Mouse (Mus musculus): ENCODE results near the gene Irf5. TPM values are rescaled to one million over a fixed set of nuclear protein-coding genes. Genes with fewer than 3 reads are reported as not detected.

Gene Irf5
- polyA plus RNA-seq, 1 experiment from 2014 or later = 3.7 TPM

GRCm38 (mm10) chr6:29497791-29498190, 28.6 kb upstream of the Irf5 start:
- TF ChIP-seq CTCF (IDR thresholded peaks at IDR 0.05; ENCODE audit: low read depth) = no peak
- WGBS = 18% methylated on average over 2 of the region's 2 CpGs
- DNase-seq = no peak
- peaks cover 8% of the 10 kb centered on the region; the same call in 1 of the 2 replicates for H3K36me3 ChIP-seq (ENCODE audit: insufficient read depth)
- H3K9me3 ChIP-seq (ENCODE audit: low read depth, low read length) = no peaks in the 10 kb centered on the region
- no peaks in the 10 kb centered on the region for H3K4me1 ChIP-seq (ENCODE audit: insufficient read depth)
- H3K27ac ChIP-seq (ENCODE audit: low read depth) = no peak overlapping the region
- H3K4me2 ChIP-seq = no peak overlapping the region
- no peak for ATAC-seq (ENCODE audit: insufficient read depth)
- H3K27me3 ChIP-seq (ENCODE audit: insufficient read depth, low read length) = peaks cover 8% of the 10 kb centered on the region; the same call in 1 of the 2 replicates
- no peak overlapping the region for H3K4me3 ChIP-seq (ENCODE audit: low read depth, low read length)
- H3K9ac ChIP-seq = no peak overlapping the region

- DNase-seq = no peak
- H3K9ac ChIP-seq = no peak overlapping the region
- H3K36me3 ChIP-seq (ENCODE audit: insufficient read depth) = peaks cover 11% of the 10 kb centered on the region; the same call in 1 of the 2 replicates
- no peak overlapping the region for H3K27ac ChIP-seq (ENCODE audit: low read depth)
- no peaks in the 10 kb centered on the region for H3K9me3 ChIP-seq (ENCODE audit: low read depth, low read length)
- no peak for ATAC-seq (ENCODE audit: insufficient read depth)
- no peak for TF ChIP-seq CTCF (IDR thresholded peaks at IDR 0.05; ENCODE audit: low read depth)
- no peak overlapping the region for H3K4me2 ChIP-seq
- H3K27me3 ChIP-seq (ENCODE audit: insufficient read depth, low read length) = peaks cover 8% of the 10 kb centered on the region; the same call in 1 of the 2 replicates
- H3K4me1 ChIP-seq (ENCODE audit: insufficient read depth) = no peaks in the 10 kb centered on the region
- no peak overlapping the region for H3K4me3 ChIP-seq (ENCODE audit: low read depth, low read length)
- WGBS = 86% methylated on average over 7 of the region's 7 CpGs
Measured at GRCm38 (mm10) chr6:29500177-29500576, 26.2 kb upstream of the Irf5 start.

- 89% methylated on average over 6 of the region's 6 CpGs for WGBS
- Histone ChIP-seq H3K9ac (no peak overlapping the region), H3K27me3 (ENCODE audit: insufficient read depth, low read length) (peaks cover 8% of the 10 kb centered on the region; the same call in 1 of the 2 replicates), H3K4me2 (no peak overlapping the region), H3K9me3 (ENCODE audit: low read depth, low read length) (no peaks in the 10 kb centered on the region), H3K4me3 (ENCODE audit: low read depth, low read length) (no peak overlapping the region), H3K27ac (ENCODE audit: low read depth) (no peak overlapping the region), H3K4me1 (ENCODE audit: insufficient read depth) (no peaks in the 10 kb centered on the region), H3K36me3 (ENCODE audit: insufficient read depth) (peaks cover 11% of the 10 kb centered on the region; the same call in 1 of the 2 replicates)
- DNase-seq (no peak), ATAC-seq (ENCODE audit: insufficient read depth) (no peak)
- TF ChIP-seq CTCF (IDR thresholded peaks at IDR 0.05; ENCODE audit: low read depth) = no peak
Measured at GRCm38 (mm10) chr6:29500810-29501209, 25.6 kb upstream of the Irf5 start.

- Histone ChIP-seq H3K4me3 (ENCODE audit: low read depth, low read length) (no peak overlapping the region), H3K9ac (no peak overlapping the region), H3K4me2 (no peak overlapping the region), H3K9me3 (ENCODE audit: low read depth, low read length) (no peaks in the 10 kb centered on the region), H3K36me3 (ENCODE audit: insufficient read depth) (peaks cover 11% of the 10 kb centered on the region; the same call in 1 of the 2 replicates), H3K4me1 (ENCODE audit: insufficient read depth) (no peaks in the 10 kb centered on the region), H3K27me3 (ENCODE audit: insufficient read depth, low read length) (0 out of 2 replicates have a peak, but pooled peaks cover 2% of the 10 kb centered on the region), H3K27ac (ENCODE audit: low read depth) (no peak overlapping the region)
- ATAC-seq (ENCODE audit: insufficient read depth) (no peak), DNase-seq (no peak)
- WGBS = 74% methylated on average over 1 of the region's 1 CpGs
- peak; percentile 30; the same call in 1 of the 2 replicates for TF ChIP-seq CTCF (IDR thresholded peaks at IDR 0.05; ENCODE audit: low read depth)
Measured at GRCm38 (mm10) chr6:29501599-29501998, 24.8 kb upstream of the Irf5 start.

- ATAC-seq (ENCODE audit: insufficient read depth) (no peak), DNase-seq (no peak)
- Histone ChIP-seq H3K4me2 (no peak overlapping the region), H3K27ac (ENCODE audit: low read depth) (no peak overlapping the region), H3K4me1 (ENCODE audit: insufficient read depth) (no peaks in the 10 kb centered on the region; the same call in 1 of the 2 replicates), H3K36me3 (ENCODE audit: insufficient read depth) (peaks cover 3% of the 10 kb centered on the region; the same call in 1 of the 2 replicates), H3K27me3 (ENCODE audit: insufficient read depth, low read length) (no peaks in the 10 kb centered on the region), H3K9me3 (ENCODE audit: low read depth, low read length) (no peaks in the 10 kb centered on the region), H3K4me3 (ENCODE audit: low read depth, low read length) (no peak overlapping the region), H3K9ac (no peak overlapping the region)
- WGBS = 82% methylated on average over 5 of the region's 5 CpGs
- 0 out of 2 replicates have a peak, but pooled peaks have one; percentile 11 for TF ChIP-seq CTCF (IDR thresholded peaks at IDR 0.05; ENCODE audit: low read depth)
Measured at GRCm38 (mm10) chr6:29505493-29505892, 20.9 kb upstream of the Irf5 start.

- Histone ChIP-seq H3K27me3 (ENCODE audit: insufficient read depth, low read length) (no peaks in the 10 kb centered on the region), H3K4me1 (ENCODE audit: insufficient read depth) (no peaks in the 10 kb centered on the region; the same call in 1 of the 2 replicates), H3K4me2 (peak overlapping the region; percentile 66), H3K9me3 (ENCODE audit: low read depth, low read length) (no peaks in the 10 kb centered on the region), H3K36me3 (ENCODE audit: insufficient read depth) (peaks cover 3% of the 10 kb centered on the region; the same call in 1 of the 2 replicates), H3K4me3 (ENCODE audit: low read depth, low read length) (peak overlapping the region; percentile 62), H3K9ac (peak overlapping the region; percentile 59), H3K27ac (ENCODE audit: low read depth) (no peak overlapping the region)
- no peak for DNase-seq
- ATAC-seq (ENCODE audit: insufficient read depth) = peak; percentile 5; the same call in 1 of the 2 replicates
- TF ChIP-seq CTCF (IDR thresholded peaks at IDR 0.05; ENCODE audit: low read depth) = no peak
- 20% methylated on average over 8 of the region's 8 CpGs for WGBS
Measured at GRCm38 (mm10) chr6:29506834-29507233, 19.6 kb upstream of the Irf5 start.

- under 1% methylated on average over 41 of the region's 47 CpGs for WGBS
- DNase-seq = peak; percentile 72
Measured at GRCm38 (mm10) chr6:29507447-29508309, 18.7 kb upstream of the Irf5 start, which contains the start of gene Kcp. TSS of gene Kcp (minus strand) at chr6:29507952.

More at GRCm38 (mm10) chr6:29507447-29508309, 18.7 kb upstream of the Irf5 start, which contains the start of gene Kcp:
- H3K27ac ChIP-seq (ENCODE audit: low read depth) = no peak within 1 kb of the TSS
- TF ChIP-seq CTCF (IDR thresholded peaks at IDR 0.05; ENCODE audit: low read depth) = no peak
- H3K4me3 ChIP-seq (ENCODE audit: low read depth, low read length) = peak within 1 kb of the TSS; percentile 62
- peak within 1 kb of the TSS; percentile 66 for H3K4me2 ChIP-seq
- peaks cover 3% of the 10 kb centered on the region; the same call in 1 of the 2 replicates for H3K36me3 ChIP-seq (ENCODE audit: insufficient read depth)
- no peaks in the 10 kb centered on the region for H3K27me3 ChIP-seq (ENCODE audit: insufficient read depth, low read length)
- H3K4me1 ChIP-seq (ENCODE audit: insufficient read depth) = no peaks in the 10 kb centered on the region; the same call in 1 of the 2 replicates
- no peaks in the 10 kb centered on the region for H3K9me3 ChIP-seq (ENCODE audit: low read depth, low read length)
- peak within 1 kb of the TSS; percentile 59 for H3K9ac ChIP-seq
- peak; percentile 81 for ATAC-seq (ENCODE audit: insufficient read depth)
